Mouse (Mus musculus): ENCODE measurements around the gene Hyal3. TPM values are rescaled to one million over a fixed set of nuclear protein-coding genes. Genes with fewer than 3 reads are reported as not detected.
"Not testable (repeated sequence)": the region's sequence is repeated elsewhere in the genome, so short reads cannot be mapped to it uniquely, and the experiment has no call there.

Gene Hyal3
- polyA plus RNA-seq, 1 experiment = 1.6 TPM

DNA sequence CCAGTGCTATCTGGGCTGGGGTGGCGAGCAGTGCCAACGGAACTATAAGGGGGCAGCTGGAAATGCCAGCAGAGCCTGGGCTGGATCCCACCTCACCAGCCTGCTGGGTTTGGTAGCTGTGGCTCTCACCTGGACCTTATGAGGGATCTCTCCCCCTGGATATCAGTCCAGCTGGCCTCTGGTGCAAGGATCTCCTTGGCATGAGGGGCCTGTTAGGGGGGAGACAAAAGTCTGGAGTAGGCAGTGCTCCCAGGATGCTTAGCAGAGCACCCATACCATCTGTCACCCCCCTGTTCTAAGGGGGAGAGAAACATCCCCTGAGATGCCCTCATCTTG, 8.3 kb upstream of the Hyal3 start:
- Histone ChIP-seq H3K36me3 (ENCODE audit: control insufficient read depth, insufficient read depth, low read length) (no peaks in the 10 kb centered on the region; the same call in 1 of the 2 replicates), H3K27ac (ENCODE audit: insufficient read depth, low read depth, low read length) (no peak overlapping the region), H3K4me1 (ENCODE audit: control insufficient read depth, insufficient read depth, low read length) (peaks cover 36% of the 10 kb centered on the region), H3K27me3 (replicated peaks; ENCODE audit: control insufficient read depth, insufficient read depth, low read length) (no peaks in the 10 kb centered on the region), H3K4me3 (ENCODE audit: insufficient read depth, low read depth, low read length) (no peak overlapping the region)
- DNase-seq = no peak
- 87% methylated on average over 2 of the region's 2 CpGs for WGBS
- TF ChIP-seq CTCF (conservative IDR thresholded peaks at IDR 0.05; ENCODE audit: insufficient read depth, insufficient read length, low read depth, low read length) (no peak), POLR2A (IDR thresholded peaks at IDR 0.05; ENCODE audit: low read depth, low read length) (no peak)

DNA sequence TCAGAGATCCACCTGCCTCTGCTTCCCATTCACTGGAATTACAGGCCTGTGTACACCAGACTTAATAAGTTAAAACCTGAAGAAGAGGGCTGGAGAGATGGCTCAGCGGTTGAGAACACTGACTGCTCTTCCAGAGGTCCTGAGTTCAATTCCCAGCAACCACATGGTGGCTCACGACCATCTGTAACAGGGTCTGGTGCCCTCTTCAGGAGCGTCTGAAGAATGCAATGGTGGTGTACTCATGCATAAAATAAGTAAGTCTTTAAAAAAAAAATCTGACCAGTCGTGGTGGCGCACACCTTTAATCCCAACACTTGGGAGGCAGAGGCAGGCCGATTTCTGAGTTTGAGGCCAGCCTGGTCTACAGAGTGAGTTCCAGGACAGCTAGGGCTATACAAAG, 6.8 kb upstream of the Hyal3 start:
- not testable (repeated sequence) for H3K4me3 ChIP-seq (ENCODE audit: insufficient read depth, low read depth, low read length); H3K27me3 ChIP-seq (replicated peaks; ENCODE audit: control insufficient read depth, insufficient read depth, low read length); H3K27ac ChIP-seq (ENCODE audit: insufficient read depth, low read depth, low read length); H3K36me3 ChIP-seq (ENCODE audit: control insufficient read depth, insufficient read depth, low read length); DNase-seq
- peaks cover 38% of the 10 kb centered on the region for H3K4me1 ChIP-seq (ENCODE audit: control insufficient read depth, insufficient read depth, low read length)
- WGBS = 73% methylated on average over 6 of the region's 6 CpGs

DNA sequence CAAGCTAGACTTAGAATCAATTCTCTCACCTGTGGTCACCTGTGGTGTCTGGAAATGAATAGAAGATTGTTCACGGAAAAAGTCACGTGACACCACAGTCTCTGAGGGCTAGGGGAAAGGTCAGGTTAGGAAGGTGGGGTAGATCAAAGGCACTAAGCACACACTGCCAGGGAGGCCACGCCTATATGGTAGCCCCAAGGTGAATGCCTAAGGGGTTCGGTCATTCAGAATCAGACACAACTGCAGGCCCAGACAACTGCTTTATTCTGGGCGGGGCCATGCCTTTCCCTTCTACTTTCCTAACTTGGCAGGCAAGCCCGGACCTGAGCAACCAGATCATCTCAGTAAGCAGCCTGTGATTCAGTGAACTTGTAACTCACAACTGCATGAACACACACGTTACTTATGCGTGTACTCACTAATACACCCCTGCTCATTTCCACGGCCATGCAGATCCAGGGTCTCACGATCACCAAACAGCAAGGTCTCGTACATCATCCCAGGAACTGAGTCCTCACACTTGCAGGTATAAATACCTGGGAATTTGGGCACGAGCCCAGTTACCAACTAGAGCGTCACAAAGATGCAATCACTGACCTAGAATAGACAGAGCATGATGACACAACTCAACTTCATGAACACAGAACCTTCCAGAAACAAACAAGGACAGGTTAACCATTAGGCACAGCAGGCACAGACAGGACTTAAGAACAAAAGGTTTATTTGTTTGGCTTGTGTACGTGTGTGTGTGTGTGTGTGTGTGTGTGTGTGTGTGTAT, 4.8 kb upstream of the Hyal3 start:
- peak overlapping the region; percentile 74 for H3K27ac ChIP-seq (ENCODE audit: insufficient read depth, low read depth, low read length)
- H3K36me3 ChIP-seq (ENCODE audit: control insufficient read depth, insufficient read depth, low read length) = no peaks in the 10 kb centered on the region; the same call in 1 of the 2 replicates
- peaks cover 34% of the 10 kb centered on the region for H3K4me1 ChIP-seq (ENCODE audit: control insufficient read depth, insufficient read depth, low read length)
- no peaks in the 10 kb centered on the region for H3K27me3 ChIP-seq (replicated peaks; ENCODE audit: control insufficient read depth, insufficient read depth, low read length)
- H3K4me3 ChIP-seq (ENCODE audit: insufficient read depth, low read depth, low read length) = no peak overlapping the region
- TF ChIP-seq POLR2A (IDR thresholded peaks at IDR 0.05; ENCODE audit: low read depth, low read length) = no peak
- no peak for TF ChIP-seq CTCF (conservative IDR thresholded peaks at IDR 0.05; ENCODE audit: insufficient read depth, insufficient read length, low read depth, low read length)
- peak; percentile 68 for DNase-seq
- 53% methylated on average over 14 of the region's 14 CpGs for WGBS

DNA sequence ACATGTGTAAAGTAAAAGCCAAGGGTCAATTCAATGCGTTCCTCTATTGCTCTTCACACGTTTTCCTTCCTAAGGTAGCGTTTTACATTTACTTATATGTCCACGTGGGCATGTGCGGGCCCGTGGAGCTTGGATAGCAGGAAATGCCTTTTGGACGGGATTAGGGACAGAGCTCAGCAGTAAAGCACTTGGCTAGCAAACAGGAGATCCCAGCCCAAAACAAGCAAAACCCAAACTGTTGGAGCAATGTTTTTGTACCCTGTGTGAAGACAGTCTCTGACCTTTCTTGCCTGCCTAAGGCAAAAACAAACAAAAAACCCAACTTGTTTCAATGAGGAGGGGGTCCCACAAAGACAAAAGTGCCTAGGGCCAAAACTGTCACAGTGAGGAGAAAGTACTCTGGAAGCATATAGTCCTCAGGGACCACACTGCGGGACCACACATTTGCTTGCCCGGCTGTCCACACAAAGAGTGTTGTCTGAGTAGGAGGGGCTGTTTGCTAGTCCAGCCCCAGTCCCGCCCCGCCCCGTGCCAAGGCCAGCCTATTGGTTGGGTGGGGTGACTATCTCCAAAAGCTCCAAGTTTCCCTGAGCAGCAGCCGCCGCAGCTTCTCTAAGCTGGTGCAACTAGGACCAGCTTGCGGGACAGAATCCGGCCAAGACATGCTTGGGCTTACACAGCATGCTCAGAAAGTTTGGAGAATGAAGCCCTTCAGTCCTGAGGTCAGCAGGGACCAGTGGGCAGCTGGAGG, 4.1 kb upstream of the Hyal3 start, which contains the start of gene Hyal1:
TSS of gene Hyal1 (plus strand) at position 571 of the 751 bp plus-strand sequence.
- peaks cover 30% of the 10 kb centered on the region for H3K4me1 ChIP-seq (ENCODE audit: control insufficient read depth, insufficient read depth, low read length)
- TF ChIP-seq CTCF (conservative IDR thresholded peaks at IDR 0.05; ENCODE audit: insufficient read depth, insufficient read length, low read depth, low read length) = no peak
- TF ChIP-seq POLR2A (IDR thresholded peaks at IDR 0.05; ENCODE audit: low read depth, low read length) = no peak
- no peaks in the 10 kb centered on the region; the same call in 1 of the 2 replicates for H3K36me3 ChIP-seq (ENCODE audit: control insufficient read depth, insufficient read depth, low read length)
- H3K4me3 ChIP-seq (ENCODE audit: insufficient read depth, low read depth, low read length) = peak within 1 kb of the TSS; percentile 62
- DNase-seq = peak; percentile 92
- 14% methylated on average over 16 of the region's 16 CpGs for WGBS
- H3K27ac ChIP-seq (ENCODE audit: insufficient read depth, low read depth, low read length) = peak within 1 kb of the TSS; percentile 74
- H3K27me3 ChIP-seq (replicated peaks; ENCODE audit: control insufficient read depth, insufficient read depth, low read length) = no peaks in the 10 kb centered on the region

DNA sequence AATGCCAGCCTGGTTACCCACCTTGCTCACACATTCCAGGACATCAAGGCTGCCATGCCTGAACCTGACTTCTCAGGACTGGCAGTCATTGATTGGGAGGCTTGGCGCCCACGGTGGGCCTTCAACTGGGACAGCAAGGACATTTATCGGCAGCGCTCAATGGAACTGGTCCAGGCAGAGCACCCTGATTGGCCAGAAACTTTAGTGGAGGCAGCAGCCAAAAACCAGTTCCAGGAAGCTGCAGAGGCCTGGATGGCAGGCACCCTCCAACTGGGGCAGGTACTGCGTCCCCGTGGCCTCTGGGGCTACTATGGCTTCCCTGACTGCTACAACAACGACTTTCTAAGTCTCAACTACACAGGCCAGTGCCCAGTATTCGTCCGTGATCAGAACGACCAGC, 2.7 kb upstream of the Hyal3 start:
- Histone ChIP-seq H3K27me3 (replicated peaks; ENCODE audit: control insufficient read depth, insufficient read depth, low read length) (no peaks in the 10 kb centered on the region), H3K4me3 (ENCODE audit: insufficient read depth, low read depth, low read length) (no peak overlapping the region), H3K27ac (ENCODE audit: insufficient read depth, low read depth, low read length) (no peak overlapping the region), H3K36me3 (ENCODE audit: control insufficient read depth, insufficient read depth, low read length) (no peaks in the 10 kb centered on the region; the same call in 1 of the 2 replicates), H3K4me1 (ENCODE audit: control insufficient read depth, insufficient read depth, low read length) (peaks cover 35% of the 10 kb centered on the region)
- DNase-seq = no peak
- no peak for TF ChIP-seq CTCF (conservative IDR thresholded peaks at IDR 0.05; ENCODE audit: insufficient read depth, insufficient read length, low read depth, low read length)
- TF ChIP-seq POLR2A (IDR thresholded peaks at IDR 0.05; ENCODE audit: low read depth, low read length) = no peak
- WGBS = 85% methylated on average over 10 of the region's 10 CpGs

DNA sequence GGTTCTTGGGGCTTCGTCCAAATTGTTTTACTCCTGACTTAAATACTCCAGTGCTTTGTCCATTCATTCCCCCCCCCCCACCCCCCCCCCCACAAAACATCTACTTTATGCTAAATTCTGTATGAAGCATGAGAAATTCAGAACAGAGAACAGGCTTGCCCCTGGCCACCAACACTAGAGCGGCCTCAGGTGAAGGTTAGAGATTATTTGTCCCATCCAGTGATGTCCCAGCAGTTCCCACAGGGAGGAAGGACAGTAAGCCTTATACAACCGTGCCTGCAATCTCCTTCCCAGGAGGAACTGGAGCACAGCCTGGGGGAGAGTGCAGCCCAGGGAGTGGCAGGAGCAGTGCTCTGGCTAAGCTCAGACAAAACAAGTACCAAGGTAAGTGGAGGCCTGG, 2.0 kb upstream of the Hyal3 start, which contains the start of gene Naa80:
TSS of gene Naa80 (plus strand) at position 301 of the 400 bp plus-strand sequence.
- Histone ChIP-seq H3K36me3 (ENCODE audit: control insufficient read depth, insufficient read depth, low read length) (no peaks in the 10 kb centered on the region), H3K4me3 (ENCODE audit: insufficient read depth, low read depth, low read length) (no peak within 1 kb of the TSS), H3K27ac (ENCODE audit: insufficient read depth, low read depth, low read length) (no peak within 1 kb of the TSS), H3K4me1 (ENCODE audit: control insufficient read depth, insufficient read depth, low read length) (peaks cover 35% of the 10 kb centered on the region), H3K27me3 (replicated peaks; ENCODE audit: control insufficient read depth, insufficient read depth, low read length) (no peaks in the 10 kb centered on the region)
- no peak for DNase-seq
- TF ChIP-seq CTCF (conservative IDR thresholded peaks at IDR 0.05; ENCODE audit: insufficient read depth, insufficient read length, low read depth, low read length) (no peak), POLR2A (IDR thresholded peaks at IDR 0.05; ENCODE audit: low read depth, low read length) (no peak)
- WGBS = 82% methylated on average over 3 of the region's 3 CpGs

Measured in kidney, adult 2 months (tissue).